Mouse (Mus musculus) frontal cortex, postnatal 10 days (tissue): ENCODE results near the gene Cacna1b.

ENCODE experiments used
- DNase-seq, 2 experiments: peaks; one replicate each; pipeline ENCODE4 v3.0.0; 2022; ENCODE audit warnings: low spot score in 2 of 2, mixed read lengths in 1 of 2

Cacna1b gene

DNA sequence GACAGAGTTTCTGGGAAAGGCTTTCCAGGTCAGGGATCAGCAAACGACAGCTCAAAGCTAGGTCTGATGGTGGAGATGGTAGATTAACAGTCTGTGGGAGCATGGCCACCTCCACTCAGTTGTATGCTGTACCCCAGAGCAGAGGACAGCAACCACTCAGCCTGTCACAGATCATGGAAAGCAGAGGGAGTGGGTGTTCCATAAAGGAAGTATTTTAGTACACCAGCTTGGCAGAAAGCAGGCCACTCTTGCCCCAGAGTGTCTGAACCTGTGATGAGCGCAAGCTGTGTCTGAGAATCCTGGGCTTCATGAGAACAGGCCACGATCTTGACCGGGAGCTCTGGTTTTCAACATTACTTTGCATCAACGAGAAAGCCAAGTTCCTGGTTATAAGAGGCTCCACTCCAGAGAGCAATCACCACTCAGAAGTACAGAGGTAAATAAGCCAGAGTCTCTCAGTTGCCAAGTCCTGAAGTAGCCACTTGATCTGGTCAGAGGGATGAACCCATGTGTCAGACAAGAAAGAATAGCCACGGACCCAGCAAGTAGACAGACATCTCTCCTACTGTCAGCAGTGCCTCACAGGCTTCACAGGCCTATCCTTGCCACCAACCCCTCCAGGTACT, 103.7 kb downstream of the Cacna1b start:
- no peak for DNase-seq

DNA sequence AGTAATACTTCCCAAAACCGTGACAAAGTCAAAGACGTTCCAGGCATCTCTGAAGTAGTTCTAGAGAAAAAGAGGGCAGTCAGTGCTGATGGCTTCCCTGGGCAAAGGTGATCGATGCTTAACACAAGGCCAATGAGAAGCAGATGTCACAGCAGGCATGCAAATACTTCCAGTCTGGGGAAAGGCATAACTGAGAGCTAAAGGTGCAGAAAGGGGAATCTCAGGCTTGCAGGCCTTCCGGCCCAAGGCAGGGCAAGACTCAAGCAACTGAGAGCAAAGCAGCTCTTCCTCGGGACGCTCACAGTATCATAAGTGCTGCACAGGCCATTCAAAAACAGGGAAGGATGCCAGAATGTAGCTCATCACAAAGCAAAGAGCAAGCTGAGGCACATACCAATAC, 114.4 kb downstream of the Cacna1b start:
- DNase-seq: no peak

DNA sequence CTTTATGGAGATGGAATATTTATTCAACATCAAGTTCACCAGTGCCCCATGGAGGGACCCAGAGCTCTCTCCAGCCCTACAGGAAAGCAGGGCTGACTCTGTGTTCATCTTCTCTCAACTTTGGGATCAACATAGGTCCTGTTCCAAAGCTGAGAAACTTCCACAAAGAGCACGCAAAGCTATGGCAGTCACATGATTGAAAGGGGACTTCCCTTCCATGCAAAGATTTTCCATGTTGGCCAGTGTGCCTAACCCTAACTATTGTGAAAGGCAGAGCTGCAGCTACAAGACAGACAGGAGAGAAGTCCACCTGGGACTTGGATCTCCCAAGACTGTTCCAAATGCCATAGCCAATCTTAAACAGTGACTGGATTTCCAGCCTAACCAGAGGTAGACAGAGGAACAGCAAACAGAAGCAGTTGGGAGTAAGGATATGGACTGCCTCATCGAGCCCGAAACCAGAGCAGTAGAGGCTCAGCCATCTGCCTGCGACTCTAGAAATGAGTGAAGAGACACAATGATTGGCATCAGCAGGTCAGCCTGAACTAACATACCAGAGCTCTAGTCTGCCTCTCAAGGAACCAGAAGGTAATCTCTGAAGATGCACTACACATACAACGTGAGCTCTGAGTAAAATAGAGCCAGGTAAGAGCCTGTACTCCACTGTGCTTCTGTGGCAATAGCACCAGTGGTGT, 116.4 kb downstream of the Cacna1b start:
- no peak for DNase-seq

DNA sequence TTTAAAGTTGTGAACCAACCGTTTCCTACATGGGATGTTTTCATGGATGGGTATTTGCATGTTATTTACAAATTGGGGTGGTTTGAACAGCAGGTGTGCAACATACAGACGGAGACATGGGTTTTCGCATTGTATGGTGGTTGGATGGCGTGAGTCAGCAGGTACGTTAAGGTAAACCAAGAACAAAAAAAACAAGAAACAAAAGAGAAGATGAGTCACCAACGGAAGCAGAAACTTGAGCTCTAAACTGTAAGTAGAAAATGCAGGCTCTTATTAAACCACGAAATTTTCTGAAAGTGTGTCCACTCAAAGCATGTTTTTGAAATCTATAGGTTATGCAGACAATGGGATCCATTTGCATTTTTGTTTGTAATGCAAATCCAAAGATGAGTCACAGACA, 120.1 kb downstream of the Cacna1b start:
- DNase-seq: no peak

DNA sequence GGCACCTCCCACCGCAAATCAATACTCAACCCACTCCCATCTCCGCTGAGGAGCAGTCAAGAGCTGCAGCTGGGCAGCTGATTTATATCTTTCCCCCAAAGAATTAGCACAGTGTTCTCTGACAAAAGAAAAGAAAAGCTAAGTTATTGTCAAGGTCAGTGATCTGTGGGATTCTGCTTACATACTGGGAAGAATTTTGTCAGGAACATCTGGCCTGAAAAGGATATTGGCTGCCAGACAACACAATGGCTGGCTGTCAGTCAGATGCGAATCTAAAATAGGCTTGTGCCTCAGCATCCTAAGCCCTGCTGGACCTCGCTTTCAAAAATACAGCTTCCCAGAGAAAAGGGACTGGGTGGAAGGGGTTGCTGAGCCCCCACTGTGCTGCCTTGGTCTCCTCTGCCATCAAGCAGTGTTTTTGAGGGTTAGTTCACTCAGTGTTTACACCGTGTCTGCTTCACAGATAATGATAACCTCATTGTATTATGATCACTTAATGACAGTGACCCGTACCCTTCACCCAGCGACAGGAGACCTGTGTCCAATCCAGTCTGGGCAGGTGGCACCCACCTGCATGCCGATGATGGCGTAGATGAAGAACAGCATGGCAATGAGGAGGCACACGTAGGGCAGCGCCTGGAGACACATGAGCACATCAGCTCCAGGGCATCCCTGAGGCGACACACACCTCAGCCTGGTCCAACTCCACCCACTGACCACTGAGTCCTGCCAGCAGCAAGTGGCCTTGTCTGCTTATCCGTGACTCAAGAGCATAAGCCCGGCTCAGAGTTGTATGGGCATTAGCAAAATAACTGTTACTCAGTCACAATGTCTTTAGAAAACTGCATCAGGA, 124.6 kb downstream of the Cacna1b start:
- DNase-seq: no peak

DNA sequence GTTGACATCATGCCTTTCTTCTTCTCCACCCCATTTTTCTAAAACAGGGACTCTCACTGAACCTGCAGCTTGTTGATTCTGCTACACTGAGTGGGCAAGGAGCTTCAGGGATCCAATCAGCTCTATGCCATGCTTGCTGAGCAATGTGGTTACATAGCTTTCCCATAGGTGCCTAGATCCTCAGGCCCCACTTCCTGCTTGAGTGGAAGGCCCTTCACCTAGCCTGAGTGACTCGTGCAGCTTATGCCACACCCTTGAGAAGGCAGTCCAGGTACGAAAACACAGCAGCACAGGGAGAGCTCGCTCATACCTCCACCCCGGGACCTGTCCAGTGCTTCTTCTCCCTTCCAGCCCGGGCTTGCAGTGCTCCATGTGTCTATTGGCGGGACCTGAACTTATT, 129.3 kb downstream of the Cacna1b start:
- DNase-seq: no peak

DNA sequence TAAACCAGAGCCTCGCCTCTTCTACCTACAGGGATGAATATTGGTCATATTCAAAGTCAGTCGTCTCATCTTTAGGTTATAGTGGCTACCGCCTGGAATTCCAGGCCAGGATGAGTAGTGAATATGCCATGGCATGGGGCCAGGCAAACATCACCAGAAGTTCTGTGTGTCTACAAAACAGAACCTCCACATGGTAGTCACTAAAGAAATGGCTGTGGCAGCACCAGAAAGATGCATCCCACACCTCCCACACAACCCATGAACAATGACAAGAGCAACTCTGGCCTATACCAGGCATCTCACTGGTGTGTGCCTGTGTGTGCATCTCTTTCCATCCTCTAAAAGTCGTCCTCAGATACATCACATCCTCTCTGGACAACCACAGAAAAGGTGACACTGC, 145.8 kb downstream of the Cacna1b start:
- DNase-seq: no peak

DNA sequence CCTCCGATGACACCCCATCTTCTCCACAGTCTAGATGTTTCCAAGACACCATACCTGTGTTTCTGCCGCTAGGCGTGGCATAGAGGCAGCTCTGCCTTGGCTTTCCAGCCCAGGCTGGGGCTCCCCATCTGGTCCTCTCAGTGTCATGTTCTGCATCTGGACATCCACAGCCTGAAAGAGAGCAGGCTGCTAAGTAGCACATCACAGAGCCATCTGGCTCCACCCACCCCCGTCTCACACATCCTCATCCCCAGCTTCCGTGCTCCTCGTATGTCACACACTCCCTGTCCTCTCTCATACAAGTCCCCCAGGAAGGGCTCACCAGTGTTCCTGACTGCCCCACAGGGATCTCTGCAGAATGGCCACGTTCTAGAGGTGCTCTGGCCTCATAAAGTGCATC, 153.2 kb downstream of the Cacna1b start:
- DNase-seq: peak in 1 of 2 experiments; percentile 48

DNA sequence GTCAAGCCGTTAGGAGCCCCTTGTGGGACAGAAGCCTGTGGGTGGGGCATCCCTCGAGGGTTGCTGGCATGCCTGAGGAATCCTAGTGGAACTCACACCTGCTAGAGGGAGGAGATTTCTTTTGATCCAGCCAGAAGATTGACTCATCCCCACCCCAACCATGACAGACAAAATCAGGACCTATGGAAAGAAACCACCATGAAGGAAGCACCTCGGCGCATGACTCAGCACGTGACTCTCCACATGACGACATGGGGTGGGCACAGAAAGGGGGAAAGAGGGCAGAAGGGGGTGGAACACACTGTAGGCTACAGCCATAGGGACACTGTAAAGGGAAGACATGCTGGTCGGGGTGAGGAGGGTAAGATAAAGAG, 154.2 kb downstream of the Cacna1b start:
- no peak for DNase-seq

DNA sequence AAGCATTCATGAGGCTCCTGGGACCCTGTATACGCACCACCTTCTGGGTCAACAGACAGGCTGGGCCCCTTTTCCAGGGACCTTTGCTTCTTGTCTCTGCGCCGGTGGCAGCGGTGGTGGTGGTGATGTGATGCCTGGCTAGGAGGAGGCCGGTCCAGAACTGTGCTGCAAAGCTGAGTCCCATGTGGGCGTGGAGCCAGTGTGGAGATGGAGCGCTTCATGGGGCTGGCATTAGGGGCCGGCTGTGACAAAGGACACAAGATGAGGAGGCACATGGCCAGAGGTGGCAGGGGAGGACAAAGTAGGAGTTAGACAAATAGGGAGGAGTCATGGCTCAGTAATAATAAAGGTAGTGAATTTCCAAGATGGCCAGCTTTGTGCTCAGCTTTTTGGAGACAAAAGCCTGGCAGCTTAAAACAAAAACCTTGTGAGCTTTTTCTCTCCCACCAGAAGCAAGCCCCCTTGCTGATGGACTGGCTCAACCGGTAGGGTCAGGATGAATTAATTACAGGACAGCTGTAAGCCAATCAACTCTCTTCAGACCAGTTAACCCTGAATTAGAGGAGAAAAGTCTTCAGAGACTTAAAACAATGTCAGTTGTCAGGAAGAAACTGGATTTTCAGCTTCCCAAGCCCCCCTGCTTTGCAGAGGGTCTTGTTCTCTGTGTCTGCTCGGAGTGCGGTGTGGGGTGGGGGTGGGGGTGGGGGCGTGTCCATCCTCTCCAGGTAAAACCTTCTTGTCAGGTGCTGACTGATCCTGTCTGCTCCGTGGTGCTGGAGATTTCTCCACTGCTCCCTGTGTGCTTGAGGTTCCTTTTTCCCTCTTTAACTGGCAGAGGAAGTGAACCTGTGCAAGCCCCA, 154.8 kb downstream of the Cacna1b start:
- DNase-seq: no peak

DNA sequence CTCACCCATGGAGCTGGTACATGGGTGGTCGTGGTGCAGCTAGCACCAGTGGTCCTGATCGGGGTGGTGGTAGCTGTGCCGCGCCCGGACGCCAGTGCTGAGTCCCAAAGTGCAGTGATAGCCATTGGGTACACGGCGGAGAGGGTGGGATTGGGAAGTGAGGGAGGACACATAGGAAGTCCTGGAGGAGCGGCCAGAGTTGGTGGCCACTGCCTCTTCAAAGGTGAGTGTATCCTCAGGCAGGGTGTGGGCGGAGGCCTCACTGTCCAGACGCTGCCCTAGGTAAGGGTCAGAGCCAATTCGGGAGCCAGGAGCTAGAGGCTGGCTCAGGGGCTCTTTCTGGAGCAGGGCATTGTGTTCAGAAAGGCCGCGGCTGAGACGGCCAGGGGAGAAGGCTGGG, 156.4 kb downstream of the Cacna1b start:
- no peak for DNase-seq

DNA sequence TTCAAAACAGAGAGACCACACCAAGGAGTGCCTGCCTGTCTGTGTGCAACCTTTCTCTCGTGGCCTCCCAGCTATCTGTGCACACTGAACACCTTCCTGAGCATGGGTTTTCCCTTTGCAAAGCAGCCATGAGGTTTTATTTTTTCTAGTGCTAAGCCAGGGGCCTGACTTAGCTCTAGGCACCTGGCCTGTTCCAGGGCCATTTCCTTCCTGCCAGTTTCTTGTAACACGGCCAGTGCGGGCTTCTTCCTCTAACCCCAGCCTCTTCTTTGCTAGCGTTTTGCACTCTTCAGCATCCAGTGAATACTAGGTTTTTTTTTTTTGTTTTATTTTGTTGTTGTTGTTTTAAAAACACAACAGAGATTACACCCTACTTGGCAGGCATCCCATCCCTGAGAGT, 157.9 kb downstream of the Cacna1b start:
- DNase-seq: no peak

DNA sequence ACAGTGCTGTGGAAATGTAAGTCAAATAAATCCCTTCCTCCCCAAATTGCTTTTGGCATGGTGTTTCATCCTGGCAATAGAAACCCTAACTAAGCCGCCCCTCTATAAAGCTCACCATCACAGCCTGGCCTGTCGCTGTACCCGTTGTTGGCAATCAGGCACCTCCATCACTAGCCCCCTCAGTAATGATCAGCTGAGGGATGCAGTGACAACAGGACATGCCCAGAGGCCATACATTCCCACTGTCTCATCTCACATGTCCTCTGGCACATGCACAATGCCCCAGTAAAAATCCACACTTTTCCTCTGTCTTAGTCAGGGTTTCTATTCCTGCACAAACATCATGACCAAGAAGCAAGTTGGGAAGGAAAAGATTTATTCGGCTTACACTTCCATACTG, 173.5 kb downstream of the Cacna1b start:
- DNase-seq: no peak

DNA sequence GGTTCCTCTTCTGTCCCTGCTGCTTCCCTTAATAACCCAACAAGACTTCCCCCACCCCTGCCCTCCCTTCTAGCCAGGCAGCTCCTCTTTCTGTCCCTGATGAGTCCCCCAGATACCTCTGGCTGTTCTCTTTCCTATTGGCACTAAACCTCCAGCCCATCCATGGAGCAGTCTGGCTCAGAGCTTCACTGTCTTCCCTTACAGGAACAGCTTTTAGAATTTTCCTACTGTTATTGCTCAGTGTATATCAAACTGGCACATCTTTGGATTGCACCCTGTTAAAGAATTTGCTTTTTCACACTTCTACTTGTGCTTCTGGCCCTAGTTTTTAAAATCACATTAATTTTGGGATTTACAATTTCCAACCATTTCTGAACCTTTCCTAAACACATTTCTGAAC, 175.0 kb downstream of the Cacna1b start:
- no peak for DNase-seq

DNA sequence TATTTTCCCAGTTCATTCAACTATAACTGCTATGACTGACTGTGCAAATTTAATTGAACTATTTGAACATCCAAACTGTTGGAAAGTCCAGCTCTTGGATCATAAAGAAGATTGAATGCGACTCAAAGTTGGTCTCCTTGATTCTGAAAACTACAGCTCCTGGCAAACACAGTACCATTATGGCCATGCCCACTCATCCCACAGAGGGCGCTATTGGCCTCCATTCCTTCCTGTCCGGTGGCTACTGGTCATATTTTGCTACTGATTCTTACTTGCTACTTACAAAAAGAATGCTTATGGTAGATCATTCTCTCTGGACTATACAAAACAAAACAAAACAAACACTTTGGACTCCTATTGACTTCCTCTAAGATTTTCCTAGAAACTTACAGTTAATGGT, 188.3 kb downstream of the Cacna1b start:
- DNase-seq: peak in 1 of 2 experiments; percentile 43

DNA sequence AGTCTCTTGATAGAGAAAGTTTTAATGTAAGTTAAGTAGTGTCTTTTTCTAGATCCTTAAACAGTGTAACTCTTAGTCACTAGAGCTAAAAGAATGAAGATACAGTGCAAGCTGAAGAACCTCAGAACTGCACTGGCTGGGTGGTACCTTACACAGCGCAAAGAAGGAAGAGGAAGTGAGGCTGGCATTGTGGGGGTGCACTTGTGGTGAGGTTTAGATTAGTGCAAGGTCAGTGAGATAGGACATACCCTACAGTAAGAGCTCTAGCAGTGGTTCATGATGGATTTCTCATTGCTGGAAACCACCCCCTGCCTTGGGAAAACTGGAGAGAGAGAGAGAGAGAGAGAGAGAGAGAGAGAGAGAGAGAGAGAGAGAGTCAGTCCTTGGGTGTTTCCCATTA, 192.0 kb downstream of the Cacna1b start:
- DNase-seq: no peak

DNA sequence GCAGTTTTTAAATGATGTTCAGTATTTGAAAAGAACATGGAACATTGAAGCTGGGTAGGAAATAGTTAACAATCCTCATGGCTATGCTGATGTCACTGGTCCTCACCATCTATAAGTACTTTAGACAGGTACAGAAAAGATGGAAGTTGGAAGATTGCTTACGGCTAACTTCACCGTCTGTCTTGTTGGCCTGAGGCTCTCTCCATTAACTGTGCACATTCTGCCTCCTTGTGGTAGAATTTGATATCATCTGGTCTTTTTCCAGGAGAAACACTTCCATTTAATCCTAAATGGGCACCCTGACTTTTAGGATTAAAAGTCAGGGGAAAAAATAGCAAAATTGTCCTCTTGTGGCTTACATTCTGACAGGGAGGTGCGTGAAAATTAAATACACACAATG, 194.4 kb downstream of the Cacna1b start:
- peak in 1 of 2 experiments; percentile 19 for DNase-seq

DNA sequence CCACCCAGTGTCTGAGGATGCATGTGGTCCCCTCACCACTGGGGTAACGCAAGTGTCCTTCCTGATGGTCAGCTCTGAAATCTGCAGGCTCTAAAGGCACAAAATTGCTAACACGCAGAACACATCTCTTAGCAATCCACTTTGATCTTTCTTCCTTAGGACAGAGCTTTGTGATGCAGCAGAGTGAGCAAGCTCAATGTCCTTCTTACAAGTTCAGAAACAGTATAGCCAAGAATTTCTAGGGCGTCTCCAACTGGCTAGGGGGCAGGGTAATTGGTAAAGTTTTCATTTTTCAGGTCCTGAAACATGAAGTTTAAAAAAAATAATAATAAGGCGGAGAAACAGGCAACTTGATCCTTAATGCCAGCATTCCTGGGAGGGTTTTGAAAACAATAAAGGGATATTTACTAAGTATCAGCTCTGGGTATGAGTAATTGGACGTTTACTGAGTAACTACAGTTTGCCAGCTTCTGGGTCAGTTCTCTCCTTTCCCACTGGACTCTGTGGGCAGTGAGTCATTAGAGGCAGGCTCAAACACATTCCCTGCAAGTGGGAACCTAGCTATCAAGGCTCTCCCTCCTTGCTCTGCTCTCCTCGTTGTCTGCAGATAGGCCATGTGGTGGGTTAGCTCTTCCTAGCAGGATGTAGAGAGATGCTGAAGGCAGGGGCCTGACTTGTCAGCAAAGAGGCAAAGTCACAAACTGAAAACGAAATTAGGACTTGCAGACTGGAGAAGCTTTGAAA, 200.2 kb downstream of the Cacna1b start:
- DNase-seq: no peak

DNA sequence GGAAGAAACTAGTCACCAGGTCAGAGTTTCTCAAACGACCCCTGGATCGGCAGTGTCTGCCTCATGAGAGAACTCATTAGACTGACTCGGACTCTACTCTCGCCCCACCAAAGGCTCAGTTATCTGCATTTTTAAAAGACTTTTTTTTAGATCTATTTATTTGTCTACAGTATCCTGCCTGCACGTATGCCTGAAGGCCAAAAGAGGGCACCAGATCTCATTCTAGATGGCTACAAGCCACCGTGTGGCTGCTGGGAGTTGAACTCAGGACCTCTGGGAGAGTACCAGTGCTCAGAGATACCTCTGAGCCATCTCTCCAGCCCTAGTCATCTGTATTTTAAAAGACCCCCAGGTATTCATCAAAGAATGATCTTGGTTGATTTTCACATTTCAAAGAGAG, 201.0 kb downstream of the Cacna1b start:
- DNase-seq: no peak

DNA sequence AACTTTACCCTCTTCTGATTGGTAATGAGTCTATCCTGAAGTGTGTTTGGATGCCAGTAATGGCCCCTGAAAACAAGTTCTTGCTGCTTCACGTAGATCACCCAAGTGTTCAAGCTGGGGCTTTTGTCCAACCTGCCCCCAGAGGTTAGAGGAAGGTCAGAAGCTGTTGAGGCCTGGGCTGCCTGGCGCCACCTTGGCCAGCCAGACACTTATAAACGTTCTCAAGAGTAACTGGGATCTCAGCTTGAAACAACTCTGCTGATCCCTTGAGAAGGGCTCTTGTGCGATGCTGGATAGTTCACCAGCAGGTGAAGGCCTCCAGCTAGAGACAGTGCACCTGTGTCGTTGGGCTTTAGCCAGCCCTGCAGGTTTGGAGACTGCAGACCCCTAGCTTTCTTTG, 202.8 kb downstream of the Cacna1b start:
- DNase-seq: no peak

DNA sequence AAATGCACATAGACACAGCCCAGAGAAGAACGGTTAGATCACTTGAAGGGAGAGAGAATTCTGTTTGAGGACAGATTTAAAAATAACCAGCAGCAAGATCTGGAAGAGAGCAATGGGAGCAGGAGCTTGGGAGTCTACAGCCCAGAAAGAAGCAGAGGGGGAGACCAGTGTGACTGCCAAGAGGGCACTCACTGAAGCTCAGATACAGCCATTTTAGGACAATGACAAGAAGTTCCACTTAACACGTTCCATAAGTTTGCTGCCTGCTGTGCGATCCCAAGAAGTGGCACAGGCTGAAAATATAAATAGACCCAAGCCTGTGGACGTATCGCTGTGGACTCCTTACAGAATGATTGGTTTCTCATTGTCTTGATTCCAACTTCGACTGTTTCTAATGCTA, 206.6 kb downstream of the Cacna1b start:
- DNase-seq: no peak
